In the genomic region with DNA sequence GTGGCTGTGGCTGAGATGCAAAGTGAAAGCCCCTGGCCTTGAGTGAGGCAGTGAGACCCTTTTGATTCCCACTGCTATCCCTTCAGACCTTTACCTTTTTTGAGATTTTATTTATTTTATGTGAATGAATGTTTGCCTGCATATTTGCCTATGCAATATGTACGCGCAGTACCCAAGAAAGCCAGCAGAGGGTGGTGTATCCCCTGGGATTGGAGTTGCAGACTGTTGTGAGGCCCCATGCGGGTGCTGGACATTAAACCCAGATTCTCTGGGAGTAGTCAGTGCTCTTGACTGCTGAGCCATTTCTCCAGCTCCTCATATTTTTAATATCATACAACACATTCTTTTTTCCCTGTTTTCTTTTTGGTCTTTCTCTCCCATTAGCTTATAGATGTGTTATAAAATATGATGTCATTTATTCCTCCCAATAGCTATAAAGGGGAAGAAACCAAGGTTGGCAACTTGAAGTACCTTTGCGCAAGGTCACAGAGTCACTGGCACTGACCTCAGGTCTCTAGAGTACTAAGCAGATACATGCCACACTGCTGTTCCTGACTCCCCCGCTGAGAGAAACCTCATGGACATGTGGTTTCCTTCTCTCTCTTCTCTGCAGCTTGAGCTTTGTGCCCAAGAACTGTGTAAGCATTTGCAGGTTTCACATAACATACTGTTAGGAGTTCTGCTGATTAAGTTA, we compare ENCODE assay signal across 9 mouse cellular contexts. TPM values are rescaled to one million over a fixed set of nuclear protein-coding genes. Genes with fewer than 3 reads are reported as not detected.
DNase-seq lines count a peak whose midpoint lies in the region; ATAC-seq and TF ChIP-seq lines count a peak whose summit lies in the region.
"Had no signal": no experiment of that assay in that cellular context is flagged by ENCODE, and none has a peak within 500 bp of the region (broad histone marks: within the 10 kb centered on the region; RNA-seq: fewer than 3 reads in every experiment).

No protein-coding gene starts in this region.

- no peak overlapping the region for H3K4me3 ChIP-seq in liver, embryonic 12.5 days
- no peak overlapping the region for H3K4me3 ChIP-seq in thymus, adult 2 months (ENCODE audit: control insufficient read depth, insufficient read depth, low read length)
- H3K4me3 ChIP-seq: neural tube, embryonic 12.5 days had no signal

- H3K27ac ChIP-seq in liver, embryonic 12.5 days = no peak overlapping the region
- H3K27ac ChIP-seq in thymus, adult 2 months (ENCODE audit: control insufficient read depth, insufficient read depth, low read length) = no peak overlapping the region
- H3K27ac ChIP-seq: neural tube, embryonic 12.5 days had no signal

- TF ChIP-seq CTCF in thymus, adult 2 months (IDR thresholded peaks at IDR 0.05; ENCODE audit: borderline replicate concordance, control insufficient read depth, extremely low read depth, insufficient read depth, low read length, poor library complexity) = peak; percentile 71; the same call in 1 of the 2 replicates

- peaks cover 44% of the 10 kb centered on the region for H3K36me3 ChIP-seq in liver, embryonic 12.5 days
- H3K36me3 ChIP-seq in thymus, adult 2 months (ENCODE audit: control insufficient read depth, insufficient read depth, low read length) = peaks cover under 1% of the 10 kb centered on the region; the same call in 1 of the 2 replicates

- no peak for TF ChIP-seq POLR2A in thymus, adult 2 months (IDR thresholded peaks at IDR 0.05; ENCODE audit: control insufficient read depth, extremely low read depth, insufficient read depth, low read length, poor library complexity)

- H3K27me3 ChIP-seq in liver, embryonic 12.5 days (replicated peaks) = no peaks in the 10 kb centered on the region
- H3K27me3 ChIP-seq in thymus, adult 2 months (ENCODE audit: control insufficient read depth, insufficient read depth, low read length) = no peaks in the 10 kb centered on the region
- H3K27me3 ChIP-seq: neural tube, embryonic 12.5 days had no signal

- no peak for ATAC-seq in liver, embryonic 12.5 days
- ATAC-seq in erythroid progenitor cell, adult 5-6 weeks (replicated peaks; ENCODE audit: low FRiP score, poor library complexity, severe bottlenecking) = peak; percentile 61; the same call in 1 of the 2 replicates

- DNase-seq in cerebellum, adult 9-10 months = peak; percentile 31
- DNase-seq in cerebellum, adult 9-11 months = no peak
- peak; percentile 54 for DNase-seq in liver
- peak; percentile 26 for DNase-seq in adrenal gland, adult 8-10 months
- peak; percentile 80 for DNase-seq in lung, postnatal 36 days
- peak; percentile 76 for DNase-seq in thymus, adult 2 months

- H3K9ac ChIP-seq in liver, embryonic 12.5 days = no peak overlapping the region
- H3K9ac ChIP-seq: neural tube, embryonic 12.5 days had no signal

- no peaks in the 10 kb centered on the region for H3K9me3 ChIP-seq in liver, embryonic 12.5 days (replicated peaks)
- H3K9me3 ChIP-seq: neural tube, embryonic 12.5 days had no signal

- 51% methylated on average over 5 of the region's 5 CpGs for WGBS in liver, embryonic 12.5 days (ENCODE audit: insufficient replicate concordance)
- 68% methylated on average over 5 of the region's 5 CpGs for WGBS in thymus, adult 2 months

- H3K4me1 ChIP-seq in liver, embryonic 12.5 days = no peaks in the 10 kb centered on the region; the same call in 1 of the 2 replicates
- peaks cover 13% of the 10 kb centered on the region for H3K4me1 ChIP-seq in thymus, adult 2 months (replicated peaks; ENCODE audit: control insufficient read depth, insufficient read depth, low read length)
- H3K4me1 ChIP-seq: neural tube, embryonic 12.5 days had no signal

- no peak overlapping the region for H3K4me2 ChIP-seq in liver, embryonic 12.5 days
- H3K4me2 ChIP-seq: neural tube, embryonic 12.5 days had no signal

RNA-seq across cellular contexts. Expression of a gene that starts 58.5 kb away (rescaled TPM):
- polyA plus RNA-seq in liver, embryonic 12.5 days (2016; fragmentation: Nextera tagmentation; extraction: Ambion mirVana) = 4.5 and 4.8 TPM in 2 replicates
- 10 to 100 TPM; 11.0 to 28.9 (median 16.0) TPM for total RNA-seq in adrenal gland, adult 8-10 months (2022)
- total RNA-seq in erythroid progenitor cell, adult 5-6 weeks (2015; ENCODE audit: low replicate concordance) = 8.8 and 11.5 TPM in 2 replicates
- total RNA-seq in erythroid progenitor cell, adult 5-6 weeks (2017; ENCODE audit: low replicate concordance) = 6.7 and 7.2 TPM in 2 replicates
- polyA plus RNA-seq in thymus, adult 2 months (2012; rRNA removed) = 8.7 and 8.9 TPM in 2 replicates
